Mouse (Mus musculus) intestine, embryonic 16.5 days (tissue): ENCODE results near the gene Ak2. TPM values are rescaled to one million over a fixed set of nuclear protein-coding genes. Genes with fewer than 3 reads are reported as not detected.

Experiments used
- ATAC-seq: fragments of 200-750 bp; cut with Nextera tagmentation; 2 replicates; pipeline ENCODE4 v1.8.0; 2017; ENCODE audit warnings: moderate TSS enrichment, moderate library complexity
- H3K27ac ChIP-seq: fragments of 300-500 bp; sonication (generic); 2 replicates; pipeline ENCODE4 v1.5.1; 2014; ENCODE audit warnings: mild to moderate bottlenecking, low read length
- H3K27me3 ChIP-seq: fragments of 300-500 bp; sonication (generic); replicated peaks from 2 replicates; pipeline ENCODE4 v1.6.1; 2014; ENCODE audit warnings: low read length, control low read depth, mixed read lengths; ENCODE audit not compliant: control insufficient read depth, insufficient read depth
- H3K36me3 ChIP-seq: fragments of 300-500 bp; sonication (generic); 2 replicates; pipeline ENCODE4 v1.6.1; 2014; ENCODE audit warnings: low read length, control low read depth; ENCODE audit not compliant: control insufficient read depth, insufficient read depth
- H3K4me1 ChIP-seq: fragments of 300-500 bp; sonication (generic); 2 replicates; pipeline ENCODE4 v1.6.1; 2014; ENCODE audit warnings: low read length, control low read depth, mixed read lengths; ENCODE audit not compliant: control insufficient read depth, insufficient read depth
- H3K4me2 ChIP-seq: fragments of 300-500 bp; sonication (generic); 2 replicates; pipeline ENCODE4 v1.6.1; 2014; ENCODE audit warnings: low read depth, low read length, control low read depth
- H3K4me3 ChIP-seq: fragments of 300-500 bp; sonication (generic); 2 replicates; pipeline ENCODE4 v1.5.1; 2014; ENCODE audit warnings: mild to moderate bottlenecking, low read length
- H3K9ac ChIP-seq: fragments of 300-500 bp; sonication (generic); 2 replicates; pipeline ENCODE4 v1.6.1; 2014; ENCODE audit warnings: low read depth, low read length
- H3K9me3 ChIP-seq: fragments of 300-500 bp; sonication (generic); 2 replicates; pipeline ENCODE4 v1.6.1; 2016; ENCODE audit warnings: low read length, control low read depth; ENCODE audit not compliant: control insufficient read depth
- WGBS: fragments of 180-500 bp; shearing (Covaris S2); extraction: QIAGEN DNeasy Blood & Tissue Kit; methylation state at CpG from one replicate; pipeline ENCODE4 v1.1.7; 2014; 5-methylcytosine and 5-hydroxymethylcytosine counted together
- polyA plus RNA-seq: library from polyadenylated mRNA; unstranded; fragments of >200 nt; fragmentation: Nextera tagmentation; extraction: Ambion mirVana; gene quantifications from 2 replicates; pipeline ENCODE4 v1.2.1, GENCODE M21; 2015

Gene Ak2
- polyA plus RNA-seq, 1 experiment from 2014 or later: 343 TPM

GRCm38 (mm10) chr4:128998401-128998800 lies 6.6 kb downstream of the Ak2 start:
- H3K27ac ChIP-seq: no peak overlapping the region
- peaks cover 8% of the 10 kb centered on the region; the same call in 1 of the 2 replicates for H3K36me3 ChIP-seq
- ATAC-seq: no peak
- no peaks in the 10 kb centered on the region for H3K9me3 ChIP-seq
- H3K4me1 ChIP-seq: peaks cover 45% of the 10 kb centered on the region
- H3K27me3 ChIP-seq: no peaks in the 10 kb centered on the region
- no peak overlapping the region for H3K4me2 ChIP-seq
- no peak overlapping the region for H3K4me3 ChIP-seq
- no peak overlapping the region for H3K9ac ChIP-seq
- WGBS: 60% methylated on average over 8 of the region's 8 CpGs

GRCm38 (mm10) chr4:129000786-129001185 lies 9.0 kb downstream of the Ak2 start:
- H3K27ac ChIP-seq: peak overlapping the region; percentile 21; the same call in 1 of the 2 replicates
- ATAC-seq: no peak
- no peaks in the 10 kb centered on the region for H3K27me3 ChIP-seq
- peaks cover 38% of the 10 kb centered on the region for H3K4me1 ChIP-seq
- H3K9ac ChIP-seq: no peak overlapping the region
- H3K4me2 ChIP-seq: no peak overlapping the region
- no peak overlapping the region for H3K4me3 ChIP-seq
- peaks cover 15% of the 10 kb centered on the region; the same call in 1 of the 2 replicates for H3K36me3 ChIP-seq
- WGBS: 53% methylated on average over 3 of the region's 3 CpGs
- H3K9me3 ChIP-seq: no peaks in the 10 kb centered on the region

- H3K9ac ChIP-seq: no peak overlapping the region
- no peak for ATAC-seq
- H3K27me3 ChIP-seq: no peaks in the 10 kb centered on the region
- 91% methylated on average over 8 of the region's 8 CpGs for WGBS
- H3K4me1 ChIP-seq: peaks cover 16% of the 10 kb centered on the region
- H3K4me3 ChIP-seq: no peak overlapping the region
- H3K9me3 ChIP-seq: no peaks in the 10 kb centered on the region
- H3K36me3 ChIP-seq: peaks cover 32% of the 10 kb centered on the region
- no peak overlapping the region for H3K4me2 ChIP-seq
- no peak overlapping the region for H3K27ac ChIP-seq
Observed at GRCm38 (mm10) chr4:129003720-129004119, 12.0 kb downstream of the Ak2 start.

GRCm38 (mm10) chr4:129008006-129008519 lies 16.3 kb downstream of the Ak2 start:
- Histone ChIP-seq H3K27me3 (no peaks in the 10 kb centered on the region), H3K4me1 (no peaks in the 10 kb centered on the region), H3K4me3 (no peak overlapping the region), H3K27ac (no peak overlapping the region), H3K4me2 (no peak overlapping the region), H3K9ac (no peak overlapping the region), H3K9me3 (no peaks in the 10 kb centered on the region), H3K36me3 (peaks cover 30% of the 10 kb centered on the region)
- WGBS: 84% methylated on average over 12 of the region's 12 CpGs
- ATAC-seq: no peak

GRCm38 (mm10) chr4:129008672-129009071 lies 16.9 kb downstream of the Ak2 start:
- H3K27me3 ChIP-seq: no peaks in the 10 kb centered on the region
- H3K4me3 ChIP-seq: no peak overlapping the region
- H3K36me3 ChIP-seq: peaks cover 24% of the 10 kb centered on the region
- H3K9ac ChIP-seq: no peak overlapping the region
- H3K9me3 ChIP-seq: no peaks in the 10 kb centered on the region
- no peak overlapping the region for H3K4me2 ChIP-seq
- 62% methylated on average over 3 of the region's 3 CpGs for WGBS
- no peak overlapping the region for H3K27ac ChIP-seq
- ATAC-seq: no peak
- H3K4me1 ChIP-seq: no peaks in the 10 kb centered on the region

- Histone ChIP-seq H3K27me3 (no peaks in the 10 kb centered on the region), H3K27ac (no peak overlapping the region)
- no peak for ATAC-seq
Observed at GRCm38 (mm10) chr4:129009521-129009920, 17.8 kb downstream of the Ak2 start.

GRCm38 (mm10) chr4:129011604-129012121 lies 19.9 kb downstream of the Ak2 start:
- Histone ChIP-seq H3K9ac (no peak overlapping the region), H3K36me3 (peaks cover 17% of the 10 kb centered on the region), H3K9me3 (no peaks in the 10 kb centered on the region), H3K4me3 (no peak overlapping the region), H3K4me2 (no peak overlapping the region), H3K27me3 (no peaks in the 10 kb centered on the region), H3K4me1 (no peaks in the 10 kb centered on the region), H3K27ac (no peak overlapping the region)
- ATAC-seq: no peak; the same call in 1 of the 2 replicates
- WGBS: 57% methylated on average over 15 of the region's 15 CpGs

More at GRCm38 (mm10) chr4:129009521-129009920, 17.8 kb downstream of the Ak2 start:
- H3K4me3 ChIP-seq: no peak overlapping the region
- H3K9ac ChIP-seq: no peak overlapping the region
- no peaks in the 10 kb centered on the region for H3K9me3 ChIP-seq
- H3K36me3 ChIP-seq: peaks cover 22% of the 10 kb centered on the region
- 79% methylated on average over 5 of the region's 5 CpGs for WGBS
- H3K4me1 ChIP-seq: no peaks in the 10 kb centered on the region
- no peak overlapping the region for H3K4me2 ChIP-seq

GRCm38 (mm10) chr4:129013151-129013864 lies 21.6 kb downstream of the Ak2 start:
- WGBS: 47% methylated on average over 10 of the region's 10 CpGs
- H3K36me3 ChIP-seq: peaks cover 3% of the 10 kb centered on the region; the same call in 1 of the 2 replicates
- no peak overlapping the region for H3K27ac ChIP-seq
- H3K27me3 ChIP-seq: no peaks in the 10 kb centered on the region
- H3K9ac ChIP-seq: no peak overlapping the region
- H3K4me2 ChIP-seq: no peak overlapping the region
- no peaks in the 10 kb centered on the region for H3K4me1 ChIP-seq
- ATAC-seq: no peak
- no peaks in the 10 kb centered on the region for H3K9me3 ChIP-seq
- no peak overlapping the region for H3K4me3 ChIP-seq

GRCm38 (mm10) chr4:129016329-129016728 lies 24.6 kb downstream of the Ak2 start:
- Histone ChIP-seq H3K27me3 (no peaks in the 10 kb centered on the region), H3K9me3 (no peaks in the 10 kb centered on the region), H3K36me3 (no peaks in the 10 kb centered on the region), H3K27ac (no peak overlapping the region), H3K4me2 (no peak overlapping the region), H3K4me1 (no peaks in the 10 kb centered on the region), H3K4me3 (no peak overlapping the region), H3K9ac (no peak overlapping the region)
- 26% methylated on average over 4 of the region's 4 CpGs for WGBS
- no peak for ATAC-seq
